Mouse (Mus musculus) olfactory bulb, adult 2 months (tissue): Measurements from ENCODE around the gene Zfp592.

ENCODE experiments used
- CTCF ChIP-seq: fragments of 200-500 bp; IDR thresholded peaks from 2 replicates; pipeline ENCODE4 v1.5.1; 2012; ENCODE audit warnings: low read depth, mild to moderate bottlenecking, low read length, moderate library complexity; ENCODE audit not compliant: insufficient read depth
- POLR2A ChIP-seq: fragments of 200-500 bp; IDR thresholded peaks from 2 replicates; pipeline ENCODE4 v1.6.1; 2012; ENCODE audit warnings: mild to moderate bottlenecking, low read depth, low read length, moderate library complexity; ENCODE audit not compliant: insufficient read depth

DNA sequence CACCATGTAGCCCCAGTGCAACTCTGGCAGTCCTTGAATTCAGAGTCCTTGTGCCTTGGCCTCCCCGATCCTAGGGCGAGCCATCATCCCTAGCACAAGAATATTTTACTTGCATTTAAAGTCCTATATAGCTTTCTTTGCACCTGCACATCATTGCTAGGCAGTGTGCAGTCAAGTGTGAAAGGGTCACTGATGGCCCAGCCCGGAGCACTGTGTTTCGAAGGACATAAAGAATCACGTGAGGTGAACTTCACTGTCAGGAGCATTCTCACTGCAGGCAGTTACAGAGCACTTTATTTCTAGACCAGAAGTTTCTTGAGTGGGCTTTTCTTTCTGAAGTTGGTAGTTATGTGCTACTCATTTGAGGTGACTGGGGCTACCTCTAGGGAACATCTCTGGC lies 8.4 kb downstream of the Zfp592 start:
- TF ChIP-seq CTCF, result no peak
- TF ChIP-seq POLR2A, result no peak
